23 mouse cellular contexts compared by ENCODE assay signal in genomic region chr4:100041982-100042381, GRCm38 (mm10). TPM values are rescaled to one million over a fixed set of nuclear protein-coding genes. Genes with fewer than 3 reads are reported as not detected.
DNase-seq lines count a peak whose midpoint lies in the region; ATAC-seq and TF ChIP-seq lines count a peak whose summit lies in the region.
"Had no signal": no experiment of that assay in that cellular context is flagged by ENCODE, and none has a peak within 500 bp of the region (broad histone marks: within the 10 kb centered on the region; RNA-seq: fewer than 3 reads in every experiment).

No protein-coding gene starts in this region.

- H3K4me2 ChIP-seq in limb, embryonic 11.5 days (ENCODE audit: low read depth, severe bottlenecking), result no peak overlapping the region
- peak overlapping the region; percentile 19; the same call in 1 of the 2 replicates for H3K4me2 ChIP-seq in lung, embryonic 15.5 days
- H3K4me2 ChIP-seq in stomach, postnatal 0 days (replicated peaks; ENCODE audit: low read depth), result peak overlapping the region; percentile 24
- H3K4me2 ChIP-seq: forebrain, embryonic 15.5 days; heart, embryonic 11.5 days; hindbrain, embryonic 14.5 days; intestine, embryonic 15.5 days; limb, embryonic 12.5 days; liver, embryonic 13.5 days had no signal

- no peak for TF ChIP-seq EP300 in stomach, postnatal 0 days (optimal IDR thresholded peaks at IDR 0.05)

- no peaks in the 10 kb centered on the region for H3K27me3 ChIP-seq in limb, embryonic 11.5 days (ENCODE audit: control insufficient read depth, insufficient read depth, low read length)
- no peaks in the 10 kb centered on the region for H3K27me3 ChIP-seq in limb, embryonic 10.5 days (ENCODE audit: low read depth, poor library complexity, severe bottlenecking)
- H3K27me3 ChIP-seq in lung, embryonic 15.5 days, result no peaks in the 10 kb centered on the region
- H3K27me3 ChIP-seq in stomach, postnatal 0 days (ENCODE audit: control insufficient read depth, insufficient read depth, low read length), result no peaks in the 10 kb centered on the region
- H3K27me3 ChIP-seq: forebrain, embryonic 15.5 days; intestine, embryonic 15.5 days; limb, embryonic 12.5 days; liver, embryonic 13.5 days had no signal

- no peak for TF ChIP-seq CTCF in gastrocnemius, adult 2 months (IDR thresholded peaks at IDR 0.05)
- TF ChIP-seq CTCF in stomach, postnatal 0 days (IDR thresholded peaks at IDR 0.05; ENCODE audit: low read depth), result no peak

- intact Hi-C loops in gastrocnemius, adult 2 months (cut with DNase I), result no loop called here
- intact Hi-C loops in left cerebral cortex, postnatal 10 days (cut with DNase I), result no loop called here

- H3K9ac ChIP-seq in limb, embryonic 11.5 days (ENCODE audit: low read length), result no peak overlapping the region
- H3K9ac ChIP-seq in lung, embryonic 15.5 days, result no peak overlapping the region
- no peak overlapping the region for H3K9ac ChIP-seq in stomach, postnatal 0 days (ENCODE audit: low read length)
- H3K9ac ChIP-seq: forebrain, embryonic 15.5 days; hindbrain, embryonic 14.5 days; intestine, embryonic 15.5 days; limb, embryonic 12.5 days; liver, embryonic 13.5 days had no signal

- no peak for DNase-seq in gastrocnemius, adult 2 months
- no peak for DNase-seq in gastrocnemius, postnatal 10 days
- no peak for DNase-seq in limb, embryonic 11.5 days (ENCODE audit: low spot score)
- DNase-seq in limb, embryonic 10.5 days (ENCODE audit: low spot score), result no peak
- no peak for DNase-seq in stomach, postnatal 0 days (ENCODE audit: low spot score)
- no peak for DNase-seq in left cerebral cortex, postnatal 10 days (ENCODE audit: extremely low spot score in 1 of 2, low spot score in 2 of 2)
- DNase-seq: adrenal gland, postnatal 14 days; cerebellum, adult 2 months; cerebellum, postnatal 36 days; gastrocnemius, postnatal 25 days; kidney, adult 8-10 months; kidney, postnatal 10 days; liver, embryonic 13.5 days; midbrain, embryonic 14.5 days; thymus, postnatal 14 days had no signal

- H3K36me3 ChIP-seq in limb, embryonic 11.5 days (ENCODE audit: control insufficient read depth, insufficient read depth, low read length), result no peaks in the 10 kb centered on the region
- H3K36me3 ChIP-seq in limb, embryonic 10.5 days, result no peaks in the 10 kb centered on the region
- no peaks in the 10 kb centered on the region for H3K36me3 ChIP-seq in lung, embryonic 15.5 days
- no peaks in the 10 kb centered on the region for H3K36me3 ChIP-seq in stomach, postnatal 0 days (ENCODE audit: control insufficient read depth, insufficient read depth, low read length)
- H3K36me3 ChIP-seq: forebrain, embryonic 15.5 days; intestine, embryonic 15.5 days; limb, embryonic 12.5 days; liver, embryonic 13.5 days had no signal

- H3K27ac ChIP-seq in gastrocnemius, adult 2 months, result 0 out of 2 replicates have a peak overlapping the region, but pooled peaks have one; percentile 20
- H3K27ac ChIP-seq in limb, embryonic 11.5 days (replicated peaks; ENCODE audit: low read depth, low read length), result 0 out of 2 replicates have a peak overlapping the region, but pooled peaks have one; percentile 21
- no peak overlapping the region for H3K27ac ChIP-seq in limb, embryonic 10.5 days
- peak overlapping the region; percentile 45 for H3K27ac ChIP-seq in lung, embryonic 15.5 days
- no peak overlapping the region for H3K27ac ChIP-seq in stomach, postnatal 0 days (replicated peaks)
- H3K27ac ChIP-seq: forebrain, embryonic 15.5 days; hindbrain, embryonic 14.5 days; intestine, embryonic 15.5 days; left cerebral cortex, adult 2 months; limb, embryonic 12.5 days; liver, embryonic 13.5 days had no signal

- no peaks in the 10 kb centered on the region for H3K9me3 ChIP-seq in limb, embryonic 11.5 days (ENCODE audit: control insufficient read depth, low read length)
- H3K9me3 ChIP-seq in limb, embryonic 10.5 days (replicated peaks), result no peaks in the 10 kb centered on the region
- H3K9me3 ChIP-seq in lung, embryonic 15.5 days, result no peaks in the 10 kb centered on the region
- H3K9me3 ChIP-seq in stomach, postnatal 0 days (ENCODE audit: control insufficient read depth, low read length), result no peaks in the 10 kb centered on the region
- H3K9me3 ChIP-seq: forebrain, embryonic 15.5 days; intestine, embryonic 15.5 days; limb, embryonic 12.5 days; liver, embryonic 13.5 days had no signal

- no peak for ATAC-seq in limb, embryonic 11.5 days (ENCODE audit: insufficient number of reproducible peaks, low FRiP score, low TSS enrichment, low read depth)
- ATAC-seq in lung, embryonic 15.5 days (ENCODE audit: borderline replicate concordance, extremely low read depth, low FRiP score, low TSS enrichment), result no peak
- no peak for ATAC-seq in stomach, postnatal 0 days (ENCODE audit: low FRiP score, low TSS enrichment)
- ATAC-seq: forebrain, embryonic 15.5 days; intestine, embryonic 15.5 days had no signal

- peak overlapping the region; percentile 19; the same call in 1 of the 2 replicates for H3K4me3 ChIP-seq in gastrocnemius, adult 2 months
- H3K4me3 ChIP-seq in limb, embryonic 11.5 days (ENCODE audit: low read depth, low read length), result no peak overlapping the region
- no peak overlapping the region for H3K4me3 ChIP-seq in limb, embryonic 10.5 days
- no peak overlapping the region for H3K4me3 ChIP-seq in lung, embryonic 15.5 days
- no peak overlapping the region for H3K4me3 ChIP-seq in stomach, postnatal 0 days (ENCODE audit: low read depth, low read length)
- H3K4me3 ChIP-seq: forebrain, embryonic 15.5 days; intestine, embryonic 15.5 days; left cerebral cortex, adult 2 months; limb, embryonic 12.5 days; liver, embryonic 13.5 days had no signal

- 90% methylated on average over 11 of the region's 11 CpGs for WGBS in limb, embryonic 11.5 days
- WGBS in limb, embryonic 10.5 days, result 87% methylated on average over 11 of the region's 11 CpGs
- 47% methylated on average over 11 of the region's 11 CpGs for WGBS in lung, embryonic 15.5 days
- 66% methylated on average over 11 of the region's 11 CpGs for WGBS in stomach, postnatal 0 days

- H3K4me1 ChIP-seq in limb, embryonic 11.5 days (ENCODE audit: control insufficient read depth, insufficient read depth, low read length), result no peaks in the 10 kb centered on the region
- H3K4me1 ChIP-seq in limb, embryonic 10.5 days, result peaks cover 11% of the 10 kb centered on the region; the same call in 1 of the 2 replicates
- H3K4me1 ChIP-seq in lung, embryonic 15.5 days, result peaks cover 13% of the 10 kb centered on the region
- no peaks in the 10 kb centered on the region for H3K4me1 ChIP-seq in stomach, postnatal 0 days (replicated peaks; ENCODE audit: control insufficient read depth, insufficient read depth)
- H3K4me1 ChIP-seq: forebrain, embryonic 15.5 days; intestine, embryonic 15.5 days; liver, embryonic 13.5 days had no signal

RNA-seq across cellular contexts. Expression of gene Ror1, which starts 53.6 kb away (rescaled TPM):
- total RNA-seq in gastrocnemius, adult 2 months (2021), result 1 to 10 TPM in 1 of 2 experiments, under 1 TPM in 1; 0.79 to 1.5 TPM
- total RNA-seq in gastrocnemius, postnatal 10 days (2021), result 1 to 10 TPM; 5.4 to 6.3 TPM
- 12.6 and 12.8 TPM in 2 replicates for polyA plus RNA-seq in limb, embryonic 11.5 days (2014; fragmentation: Nextera tagmentation; extraction: Ambion mirVana)
- polyA plus RNA-seq in limb, embryonic 10.5 days (2016; fragmentation: Nextera tagmentation; extraction: Ambion mirVana), result 10.6 and 14.0 TPM in 2 replicates
- polyA plus RNA-seq in lung, embryonic 15.5 days (2015; fragmentation: Nextera tagmentation; extraction: Ambion mirVana), result 15.8 and 16.7 TPM in 2 replicates
- 2.6 and 3.1 TPM in 2 replicates for polyA plus RNA-seq in stomach, postnatal 0 days (2015; fragmentation: Nextera tagmentation; extraction: Ambion mirVana)
- 1 to 10 TPM in 1 of 2 experiments, under 1 TPM in 1; 0.89 to 1.2 TPM for total RNA-seq in left cerebral cortex, postnatal 10 days (2021)
- total RNA-seq: megakaryocyte-erythroid progenitor cell, adult 5-6 weeks had no signal

Comparison
In these comparisons a context has a peak if more than half of its experiments do, and no peak if none do; other contexts are left out.
1. H3K27ac ChIP-seq: peak in gastrocnemius, adult 2 months (single experiment), limb, embryonic 11.5 days (single experiment) and lung, embryonic 15.5 days (single experiment); none in limb, embryonic 10.5 days (single experiment) and stomach, postnatal 0 days (single experiment).